Mouse (Mus musculus): ENCODE data around the gene Rims4. TPM values are rescaled to one million over a fixed set of nuclear protein-coding genes. Genes with fewer than 3 reads are reported as not detected.

Gene Rims4
- polyA plus RNA-seq (2012; rRNA removed): 0.11 and 0.19 TPM in 2 replicates

DNA sequence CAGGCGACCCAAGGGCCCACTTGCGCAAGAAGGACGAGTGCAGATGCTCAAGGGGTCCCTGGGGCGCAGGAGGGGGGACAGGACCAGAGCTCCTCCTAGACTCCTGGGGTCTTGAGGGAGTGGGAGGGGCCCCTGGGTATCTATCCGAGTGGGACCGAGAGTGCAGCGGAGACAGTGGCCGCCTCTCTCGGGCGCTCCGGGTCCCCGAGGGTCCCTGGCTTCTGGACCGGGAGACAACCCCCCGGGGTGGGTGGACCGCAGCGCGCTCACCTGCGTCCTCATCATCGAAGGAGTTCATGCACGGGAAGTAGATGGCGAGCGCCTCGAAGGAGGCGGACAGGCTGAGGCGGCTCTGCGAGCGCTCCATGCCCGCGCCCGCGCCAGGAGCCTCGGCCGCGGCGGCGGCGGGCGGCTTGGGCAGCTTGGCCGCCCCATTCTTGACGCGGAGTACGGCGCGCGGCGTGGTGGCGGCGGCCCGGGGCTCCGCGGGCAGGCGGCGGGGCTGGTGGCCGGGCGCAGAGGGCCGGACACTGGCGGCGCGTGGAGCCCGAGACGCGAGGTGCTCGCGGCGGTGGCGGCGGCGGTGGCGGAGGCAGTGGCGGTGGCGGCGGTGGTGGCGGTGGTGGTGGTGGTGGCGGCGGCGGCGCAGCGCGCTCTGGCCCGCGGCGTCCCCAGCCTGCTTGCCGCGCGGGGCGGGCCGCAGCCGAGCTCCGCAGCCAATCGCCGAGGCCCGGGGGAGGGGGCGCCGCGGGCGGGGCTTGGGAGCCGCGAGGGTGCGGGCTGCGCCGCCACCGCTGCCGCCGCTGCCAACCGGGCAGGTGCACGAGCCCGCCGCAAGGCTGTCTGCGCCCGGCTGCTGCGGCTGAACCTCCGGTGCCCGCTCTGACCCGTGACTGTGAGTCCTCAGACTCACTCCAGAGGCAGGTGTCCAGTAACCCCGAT is at the start of gene Rims4:
Gene Rims4, minus strand, starts transcription at position 367 of the 942 bp plus-strand sequence.
- Histone ChIP-seq H3K4me3 (replicated peaks; ENCODE audit: extremely low read depth, low read depth, low read length) (no peak within 1 kb of the TSS), H3K4me1 (ENCODE audit: control insufficient read depth, insufficient read depth, low read length) (no peaks in the 10 kb centered on the region)
- WGBS: 1% methylated on average over 113 of the region's 115 CpGs
- DNase-seq: no peak
- TF ChIP-seq CTCF (IDR thresholded peaks at IDR 0.05; ENCODE audit: insufficient read depth, low read length) (no peak), POLR2A (IDR thresholded peaks at IDR 0.05; ENCODE audit: borderline replicate concordance, extremely low read depth, low read depth, low read length) (no peak)

DNA sequence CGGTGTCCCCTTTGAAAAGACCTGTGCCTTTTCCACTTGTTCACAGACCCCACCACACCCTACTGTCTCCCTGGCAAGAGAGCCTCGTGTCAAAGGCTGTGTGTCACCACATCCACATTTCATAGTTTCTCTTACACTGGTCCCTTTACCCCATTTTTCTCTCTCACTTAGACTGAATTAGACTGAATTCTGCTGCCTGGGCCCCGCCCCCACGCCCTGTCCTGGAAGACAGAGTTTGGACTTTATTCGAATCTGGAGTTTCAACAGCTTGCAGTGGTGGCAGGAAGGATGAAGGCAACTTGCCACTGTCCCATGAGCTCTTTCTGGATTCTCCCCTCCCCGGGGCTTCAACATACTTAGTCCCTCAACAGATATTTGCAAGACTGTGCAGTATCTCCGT is 47.2 kb upstream of the Rims4 start:
- 56% methylated on average over 7 of the region's 7 CpGs for WGBS
- no peaks in the 10 kb centered on the region; the same call in 1 of the 2 replicates for H3K4me1 ChIP-seq (ENCODE audit: control insufficient read depth, insufficient read depth, low read length)
- H3K4me3 ChIP-seq (replicated peaks; ENCODE audit: extremely low read depth, low read depth, low read length): no peak overlapping the region
- no peak for DNase-seq
- TF ChIP-seq POLR2A (IDR thresholded peaks at IDR 0.05; ENCODE audit: borderline replicate concordance, extremely low read depth, low read depth, low read length) (no peak), CTCF (IDR thresholded peaks at IDR 0.05; ENCODE audit: insufficient read depth, low read length) (no peak)

DNA sequence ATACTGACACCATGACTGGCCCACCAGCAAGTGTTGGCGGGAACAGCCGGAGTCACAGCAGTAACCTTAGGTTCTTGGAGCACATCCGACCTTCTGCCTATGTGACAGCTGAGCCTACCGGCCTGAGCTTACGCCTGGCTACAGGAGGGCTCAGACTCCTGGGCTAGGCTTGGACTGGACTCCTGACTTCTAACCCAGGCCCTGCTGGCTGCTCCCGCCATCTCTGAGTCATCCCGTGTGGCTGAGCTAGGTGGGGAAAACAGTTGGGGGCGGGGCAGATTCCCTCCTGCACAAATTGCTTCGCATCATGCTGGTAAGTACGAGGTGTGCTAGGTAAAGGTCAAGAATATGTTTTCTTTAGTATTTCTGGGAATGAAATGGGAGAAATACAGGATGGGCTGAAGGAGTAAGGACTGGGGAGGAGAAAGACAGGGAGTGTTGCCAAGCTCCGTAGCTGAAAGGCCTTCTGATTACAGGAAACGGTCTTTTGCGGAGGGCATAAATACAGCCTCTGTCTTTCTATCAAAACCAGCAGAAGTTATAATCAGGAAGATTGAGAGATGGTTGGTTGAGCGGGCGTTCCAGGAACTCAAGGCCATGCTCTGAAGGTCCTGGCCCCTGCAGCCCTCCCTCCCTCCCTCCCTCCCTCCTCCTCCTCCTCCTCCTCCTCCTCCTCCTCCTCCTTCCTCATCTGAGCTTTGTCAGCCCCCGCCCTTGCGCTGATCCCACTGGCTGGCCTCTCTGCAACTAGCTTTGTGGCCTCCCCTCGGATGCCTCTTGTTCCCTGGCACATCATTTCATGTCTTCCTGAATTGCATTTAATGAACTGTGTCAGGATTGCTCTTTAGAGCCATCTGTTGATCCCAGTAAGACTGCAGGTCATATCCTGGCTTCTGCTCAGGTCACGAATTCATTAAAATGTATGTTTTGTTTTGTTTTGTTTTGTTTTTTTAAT is 46.4 kb upstream of the Rims4 start:
- 58% methylated on average over 19 of the region's 19 CpGs for WGBS
- no peak for TF ChIP-seq CTCF (IDR thresholded peaks at IDR 0.05; ENCODE audit: insufficient read depth, low read length)
- no peak for TF ChIP-seq POLR2A (IDR thresholded peaks at IDR 0.05; ENCODE audit: borderline replicate concordance, extremely low read depth, low read depth, low read length)
- Histone ChIP-seq H3K4me3 (replicated peaks; ENCODE audit: extremely low read depth, low read depth, low read length) (no peak overlapping the region), H3K4me1 (ENCODE audit: control insufficient read depth, insufficient read depth, low read length) (no peaks in the 10 kb centered on the region; the same call in 1 of the 2 replicates)
- no peak for DNase-seq

GRCm38 (mm10) chr2:163953622-163954310 is 35.3 kb upstream of the Rims4 start:
- 74% methylated on average over 7 of the region's 7 CpGs for WGBS
- TF ChIP-seq CTCF (IDR thresholded peaks at IDR 0.05; ENCODE audit: insufficient read depth, low read length) (no peak), POLR2A (IDR thresholded peaks at IDR 0.05; ENCODE audit: borderline replicate concordance, extremely low read depth, low read depth, low read length) (no peak)
- DNase-seq: no peak
- Histone ChIP-seq H3K4me3 (replicated peaks; ENCODE audit: extremely low read depth, low read depth, low read length) (no peak overlapping the region), H3K4me1 (ENCODE audit: control insufficient read depth, insufficient read depth, low read length) (no peaks in the 10 kb centered on the region)

GRCm38 (mm10) chr2:163951770-163952169 is 33.3 kb upstream of the Rims4 start:
- TF ChIP-seq CTCF (IDR thresholded peaks at IDR 0.05; ENCODE audit: insufficient read depth, low read length) (peak; percentile 79), POLR2A (IDR thresholded peaks at IDR 0.05; ENCODE audit: borderline replicate concordance, extremely low read depth, low read depth, low read length) (no peak)
- no peak overlapping the region for H3K4me3 ChIP-seq (replicated peaks; ENCODE audit: extremely low read depth, low read depth, low read length)
- peak; percentile 20 for DNase-seq
- no peaks in the 10 kb centered on the region; the same call in 1 of the 2 replicates for H3K4me1 ChIP-seq (ENCODE audit: control insufficient read depth, insufficient read depth, low read length)
- WGBS: 18% methylated on average over 4 of the region's 4 CpGs

- H3K4me1 ChIP-seq (ENCODE audit: control insufficient read depth, insufficient read depth, low read length): no peaks in the 10 kb centered on the region; the same call in 1 of the 2 replicates
- TF ChIP-seq POLR2A (IDR thresholded peaks at IDR 0.05; ENCODE audit: borderline replicate concordance, extremely low read depth, low read depth, low read length) (no peak), CTCF (IDR thresholded peaks at IDR 0.05; ENCODE audit: insufficient read depth, low read length) (no peak)
- WGBS: 68% methylated on average over 7 of the region's 7 CpGs
- no peak overlapping the region for H3K4me3 ChIP-seq (replicated peaks; ENCODE audit: extremely low read depth, low read depth, low read length)
- no peak for DNase-seq
Observed at GRCm38 (mm10) chr2:163947976-163948375, 29.5 kb upstream of the Rims4 start.

GRCm38 (mm10) chr2:163946221-163946620 is 27.7 kb upstream of the Rims4 start:
- Histone ChIP-seq H3K4me3 (replicated peaks; ENCODE audit: extremely low read depth, low read depth, low read length) (no peak overlapping the region), H3K4me1 (ENCODE audit: control insufficient read depth, insufficient read depth, low read length) (no peaks in the 10 kb centered on the region; the same call in 1 of the 2 replicates)
- TF ChIP-seq POLR2A (IDR thresholded peaks at IDR 0.05; ENCODE audit: borderline replicate concordance, extremely low read depth, low read depth, low read length): no peak
- no peak for TF ChIP-seq CTCF (IDR thresholded peaks at IDR 0.05; ENCODE audit: insufficient read depth, low read length)
- 66% methylated on average over 15 of the region's 15 CpGs for WGBS
- DNase-seq: no peak

- WGBS: 66% methylated on average over 8 of the region's 8 CpGs
- TF ChIP-seq POLR2A (IDR thresholded peaks at IDR 0.05; ENCODE audit: borderline replicate concordance, extremely low read depth, low read depth, low read length) (no peak), CTCF (IDR thresholded peaks at IDR 0.05; ENCODE audit: insufficient read depth, low read length) (no peak)
- no peak for DNase-seq
- Histone ChIP-seq H3K4me3 (replicated peaks; ENCODE audit: extremely low read depth, low read depth, low read length) (no peak overlapping the region), H3K4me1 (ENCODE audit: control insufficient read depth, insufficient read depth, low read length) (no peaks in the 10 kb centered on the region; the same call in 1 of the 2 replicates)
Observed at GRCm38 (mm10) chr2:163944511-163944910, 26.0 kb upstream of the Rims4 start.
